In genomic region chr5:135855156-135855555, GRCm38 (mm10) we compare ENCODE assay signal across 7 mouse cellular contexts. TPM values are rescaled to one million over a fixed set of nuclear protein-coding genes. Genes with fewer than 3 reads are reported as not detected.
DNase-seq lines count a peak whose midpoint lies in the region; TF ChIP-seq lines count a peak whose summit lies in the region.

No protein-coding gene starts in this region.

- no peaks in the 10 kb centered on the region for H3K36me3 ChIP-seq in ES-Bruce4 (ENCODE audit: control insufficient read depth, insufficient read depth, low read length, poor library complexity, severe bottlenecking)
- no peaks in the 10 kb centered on the region for H3K36me3 ChIP-seq in heart, embryonic 10.5 days

- TF ChIP-seq POLR2A in ES-Bruce4 (IDR thresholded peaks at IDR 0.05; ENCODE audit: insufficient read depth, low read length), result no peak

- H3K9ac ChIP-seq in ES-Bruce4 (ENCODE audit: low read depth, poor library complexity, severe bottlenecking), result no peak overlapping the region

- H3K4me3 ChIP-seq in ES-Bruce4 (ENCODE audit: low read depth, low read length), result no peak overlapping the region
- no peak overlapping the region for H3K4me3 ChIP-seq in heart, embryonic 10.5 days

- peak; percentile 76 for DNase-seq in adrenal gland, adult 2 months
- peak; percentile 43 for DNase-seq in embryo, embryonic 11.5 days (ENCODE audit: low read depth, low spot score)
- peak; percentile 87 for DNase-seq in heart, embryonic 10.5 days (ENCODE audit: low spot score)
- peak; percentile 62 to 84 for DNase-seq in layer of hippocampus, adult 18-20 months (ENCODE audit: low spot score in 2 of 2)
- peak; percentile 56 to 75 for DNase-seq in lung, postnatal 4 days
- DNase-seq in skeletal muscle tissue, adult 2 months (ENCODE audit: low read depth, low spot score), result peak; percentile 54

- WGBS in heart, embryonic 10.5 days, result 0% methylated on average over 4 of the region's 4 CpGs

- H3K27me3 ChIP-seq in ES-Bruce4 (ENCODE audit: control insufficient read depth, insufficient read depth, low read length, poor library complexity, severe bottlenecking), result no peaks in the 10 kb centered on the region
- H3K27me3 ChIP-seq in heart, embryonic 10.5 days (ENCODE audit: insufficient read depth, poor library complexity, severe bottlenecking), result peaks cover 98% of the 10 kb centered on the region

- peak; percentile 96 for TF ChIP-seq CTCF in ES-Bruce4 (IDR thresholded peaks at IDR 0.05; ENCODE audit: low read depth, low read length)

- no peaks in the 10 kb centered on the region for H3K9me3 ChIP-seq in ES-Bruce4 (replicated peaks; ENCODE audit: control insufficient read depth, insufficient read depth, low read length, poor library complexity, severe bottlenecking)
- H3K9me3 ChIP-seq in heart, embryonic 10.5 days, result no peaks in the 10 kb centered on the region

- H3K27ac ChIP-seq in ES-Bruce4 (ENCODE audit: insufficient read depth, low read length), result no peak overlapping the region
- no peak overlapping the region for H3K27ac ChIP-seq in heart, embryonic 10.5 days

- TF ChIP-seq EP300 in ES-Bruce4 (IDR thresholded peaks at IDR 0.05; ENCODE audit: insufficient read depth, low read depth, low read length), result no peak

- H3K4me1 ChIP-seq in ES-Bruce4 (ENCODE audit: control insufficient read depth, insufficient read depth, low read length), result no peaks in the 10 kb centered on the region
- H3K4me1 ChIP-seq in heart, embryonic 10.5 days, result peaks cover 18% of the 10 kb centered on the region

RNA-seq across cellular contexts. Expression of gene Hspb1, which starts 32.6 kb away (rescaled TPM):
- polyA plus RNA-seq in ES-Bruce4 (2011; ENCODE audit: insufficient read depth, insufficient read length, low read depth, missing spikeins), result 426 and 500 TPM in 2 replicates
- total RNA-seq in adrenal gland, adult 2 months (2021), result 100 to 1,000 TPM; 236 to 614 TPM
- 309 and 678 TPM in 2 replicates for polyA plus RNA-seq in adrenal gland, adult 2 months (2012; rRNA removed)
- 655 and 948 TPM in 2 replicates for polyA plus RNA-seq in heart, embryonic 10.5 days (2016; fragmentation: Nextera tagmentation; extraction: Ambion mirVana)
- total RNA-seq in layer of hippocampus, adult 18-20 months (2021), result 10 to 100 TPM; 16.7 to 22.4 TPM

RNA-seq across cellular contexts. Expression of gene Srrm3, which starts 48.5 kb away (rescaled TPM):
- polyA plus RNA-seq in ES-Bruce4 (2011; ENCODE audit: insufficient read depth, insufficient read length, low read depth, missing spikeins), result 0.41 and 0.55 TPM in 2 replicates
- 1 to 10 TPM; 2.8 to 3.9 TPM for total RNA-seq in adrenal gland, adult 2 months (2021)
- polyA plus RNA-seq in adrenal gland, adult 2 months (2012; rRNA removed), result 3.0 and 3.6 TPM in 2 replicates
- polyA plus RNA-seq in heart, embryonic 10.5 days (2016; fragmentation: Nextera tagmentation; extraction: Ambion mirVana), result 0.26 TPM in 1 of 2 replicates, not detected in the other
- 10 to 100 TPM; 75.2 to 77.7 TPM for total RNA-seq in layer of hippocampus, adult 18-20 months (2021)
